Mouse (Mus musculus): Measurements from ENCODE around the gene Nr1h2.

Gene Nr1h2

GRCm38 (mm10) chr7:44529518-44529917 is 24.2 kb downstream of the Nr1h2 start:
- no peak for DNase-seq (ENCODE audit: low spot score)

- no peak for DNase-seq (ENCODE audit: low spot score)
These were observed 26.0 kb downstream of the Nr1h2 start for GRCm38 (mm10) chr7:44527483-44528398.

GRCm38 (mm10) chr7:44526414-44527154 is 27.2 kb downstream of the Nr1h2 start:
- DNase-seq (ENCODE audit: low spot score) = no peak

GRCm38 (mm10) chr7:44525126-44525832 is 28.5 kb downstream of the Nr1h2 start:
- DNase-seq (ENCODE audit: low spot score) = peak; percentile 42

- no peak for DNase-seq (ENCODE audit: low spot score)
These were observed 29.2 kb downstream of the Nr1h2 start, which contains the start of gene Mybpc2 for GRCm38 (mm10) chr7:44524502-44524901. Mybpc2 (minus strand) TSS chr7:44524656.

- DNase-seq (ENCODE audit: low spot score) = no peak
These were observed 30.7 kb downstream of the Nr1h2 start for GRCm38 (mm10) chr7:44523056-44523455.

GRCm38 (mm10) chr7:44521710-44522109 is 32.0 kb downstream of the Nr1h2 start:
- no peak for DNase-seq (ENCODE audit: low spot score)

- no peak for DNase-seq (ENCODE audit: low spot score)
These were observed 32.8 kb downstream of the Nr1h2 start for GRCm38 (mm10) chr7:44520990-44521389.

- DNase-seq (ENCODE audit: low spot score) = no peak
These were observed 34.4 kb downstream of the Nr1h2 start for GRCm38 (mm10) chr7:44519240-44519913.

GRCm38 (mm10) chr7:44507491-44507890 is 46.3 kb downstream of the Nr1h2 start:
- DNase-seq (ENCODE audit: low spot score) = no peak

- no peak for DNase-seq (ENCODE audit: low spot score)
These were observed 52.1 kb downstream of the Nr1h2 start for GRCm38 (mm10) chr7:44501563-44502115.

- DNase-seq (ENCODE audit: low spot score) = no peak
These were observed 53.7 kb downstream of the Nr1h2 start for GRCm38 (mm10) chr7:44500046-44500445.
